Mouse (Mus musculus): ENCODE measurements around the gene Itsn2.

- no peak for TF ChIP-seq CTCF (conservative IDR thresholded peaks at IDR 0.05; ENCODE audit: insufficient read depth, insufficient read length, low read depth, low read length)
- no peak for TF ChIP-seq POLR2A (IDR thresholded peaks at IDR 0.05; ENCODE audit: low read depth, low read length)
Measured at GRCm38 (mm10) chr12:4709926-4710325, 117.5 kb downstream of the Itsn2 start.

Measured in kidney, adult 2 months (tissue).